Mouse (Mus musculus) MEL (cell line): ENCODE measurements around the gene Ripply2. TPM values are rescaled to one million over a fixed set of nuclear protein-coding genes. Genes with fewer than 3 reads are reported as not detected.

Experiments
- DNase-seq: peaks from one replicate; pipeline ENCODE4 v3.0.0; 2011; ENCODE audit warnings: low read depth, low spot score
- H3K27ac ChIP-seq: 2 replicates; pipeline ENCODE4 v1.5.1; 2012; ENCODE audit warnings: low read depth, mild to moderate bottlenecking, control low read depth, low read length, moderate library complexity; ENCODE audit not compliant: control insufficient read depth
- H3K27me3 ChIP-seq, 2 experiments: fragments of 150-350 bp in 1 of 2; sonication (generic) in 1 of 2; 2 replicates each; pipeline ENCODE4 v1.6.1; 2012; ENCODE audit warnings: low read length in 2 of 2, mild to moderate bottlenecking in 2 of 2, improper control_type of control experiment in 1 of 2, moderate library complexity in 1 of 2; ENCODE audit not compliant: insufficient read depth in 2 of 2, control insufficient read depth in 1 of 2
- H3K36me3 ChIP-seq, 2 experiments: 2 replicates each; pipeline ENCODE4 v1.6.1; 2012 to 2014; ENCODE audit warnings: low read length in 2 of 2, improper control_type of control experiment in 1 of 2, inconsistent platforms in 1 of 2, mild to moderate bottlenecking in 1 of 2; ENCODE audit not compliant: insufficient read depth in 2 of 2, control insufficient read depth in 1 of 2
- H3K4me1 ChIP-seq, 2 experiments: fragments of 150-350 bp in 1 of 2; sonication (generic) in 1 of 2; 2 replicates each; pipeline ENCODE4 v1.6.1; 2012; ENCODE audit warnings: low read length in 2 of 2, improper control_type of control experiment in 1 of 2, mild to moderate bottlenecking in 1 of 2; ENCODE audit not compliant: insufficient read depth in 2 of 2, control insufficient read depth in 1 of 2
- H3K4me3 ChIP-seq, 2 experiments: fragments of 150-350 bp in 1 of 2; sonication (generic) in 1 of 2; 2 replicates each; pipeline ENCODE4 v1.5.1; 2012; ENCODE audit warnings: low read depth in 2 of 2, low read length in 2 of 2, mild to moderate bottlenecking in 2 of 2, moderate library complexity in 2 of 2, control low read depth in 1 of 2, improper control_type of control experiment in 1 of 2; ENCODE audit not compliant: control insufficient read depth in 1 of 2, insufficient read depth in 1 of 2
- H3K79me2 ChIP-seq: 2 replicates; pipeline ENCODE4 v1.6.1; 2012; ENCODE audit warnings: mild to moderate bottlenecking, low read length, moderate library complexity; ENCODE audit not compliant: control insufficient read depth, poor library complexity, insufficient read depth
- H3K9ac ChIP-seq: 2 replicates; pipeline ENCODE4 v1.6.1; 2012; ENCODE audit warnings: low read depth, mild to moderate bottlenecking, control low read depth, low read length, moderate library complexity; ENCODE audit not compliant: control insufficient read depth, poor library complexity, severe bottlenecking
- H3K9me3 ChIP-seq: fragments of 150-350 bp; sonication (generic); replicated peaks from 2 replicates; pipeline ENCODE4 v1.6.1; 2012; ENCODE audit warnings: mild to moderate bottlenecking, low read length, improper control_type of control experiment, moderate library complexity; ENCODE audit not compliant: insufficient read depth
- E2F4 ChIP-seq: IDR thresholded peaks from 2 replicates; pipeline ENCODE4 v1.6.1; 2011; ENCODE audit warnings: low read depth, low read length, improper control_type of control experiment, borderline replicate concordance
- ELF1 ChIP-seq: IDR thresholded peaks from 2 replicates; pipeline ENCODE4 v1.6.1; 2014; ENCODE audit warnings: low read depth, mild to moderate bottlenecking, inconsistent platforms, low read length, improper control_type of control experiment, moderate library complexity
- EP300 ChIP-seq, 2 experiments: IDR thresholded peaks; 2 replicates each; pipeline ENCODE4 v1.6.1; 2011; ENCODE audit warnings: improper control_type of control experiment in 2 of 2, low read length in 2 of 2, low read depth in 1 of 2, mild to moderate bottlenecking in 1 of 2
- ETS1 ChIP-seq: IDR thresholded peaks from 2 replicates; pipeline ENCODE4 v1.6.1; 2012; ENCODE audit warnings: low read depth, mild to moderate bottlenecking, inconsistent platforms, low read length, improper control_type of control experiment, moderate library complexity
- GATA1 ChIP-seq: IDR thresholded peaks from 2 replicates; pipeline ENCODE4 v1.6.1; 2011; ENCODE audit warnings: low read depth, low read length, improper control_type of control experiment
- HCFC1 ChIP-seq: IDR thresholded peaks from 2 replicates; pipeline ENCODE4 v1.6.1; 2012; ENCODE audit warnings: low read depth, mild to moderate bottlenecking, inconsistent platforms, low read length, improper control_type of control experiment, moderate library complexity
- JUND ChIP-seq: IDR thresholded peaks from 2 replicates; pipeline ENCODE4 v1.6.1; 2011; ENCODE audit warnings: low read depth, mild to moderate bottlenecking, improper control_type of control experiment, low read length
- KAT2A ChIP-seq: conservative IDR thresholded peaks from 2 replicates; pipeline ENCODE4 v1.6.1; 2012; ENCODE audit warnings: low read depth, low read length, improper control_type of control experiment, inconsistent platforms
- MAFK ChIP-seq: IDR thresholded peaks from 2 replicates; pipeline ENCODE4 v1.6.1; 2011; ENCODE audit warnings: low read depth, mild to moderate bottlenecking, low read length, improper control_type of control experiment, borderline replicate concordance
- MAX ChIP-seq: IDR thresholded peaks from 2 replicates; pipeline ENCODE4 v1.6.1; 2011; ENCODE audit warnings: low read length, improper control_type of control experiment
- MAZ ChIP-seq: IDR thresholded peaks from 2 replicates; pipeline ENCODE4 v1.6.1; 2012; ENCODE audit warnings: low read depth, mild to moderate bottlenecking, inconsistent platforms, low read length, improper control_type of control experiment
- MXI1 ChIP-seq: IDR thresholded peaks from 2 replicates; pipeline ENCODE4 v1.6.1; 2011; ENCODE audit warnings: mild to moderate bottlenecking, low read depth, low read length, improper control_type of control experiment
- MYB ChIP-seq: IDR thresholded peaks from 2 replicates; pipeline ENCODE4 v1.6.1; 2011; ENCODE audit warnings: mild to moderate bottlenecking, low read depth, low read length, improper control_type of control experiment
- MYC ChIP-seq: IDR thresholded peaks from 2 replicates; pipeline ENCODE4 v1.6.1; 2011; ENCODE audit warnings: low read depth, mild to moderate bottlenecking, low read length, improper control_type of control experiment, moderate library complexity
- NELFE ChIP-seq: IDR thresholded peaks from 2 replicates; pipeline ENCODE4 v1.6.1; 2011; ENCODE audit warnings: low read depth, low read length, improper control_type of control experiment
- POLR2A ChIP-seq, 2 experiments: IDR thresholded peaks; 2 replicates each; pipeline ENCODE4 v1.6.1; 2011 to 2012; ENCODE audit warnings: low read length in 2 of 2, mild to moderate bottlenecking in 2 of 2, control low read depth in 1 of 2, improper control_type of control experiment in 1 of 2, low read depth in 1 of 2, moderate library complexity in 1 of 2; ENCODE audit not compliant: control insufficient read depth in 1 of 2, insufficient read depth in 1 of 2, poor library complexity in 1 of 2
- POLR2AphosphoS2 ChIP-seq: IDR thresholded peaks from 2 replicates; pipeline ENCODE4 v1.6.1; 2011; ENCODE audit warnings: low read length, improper control_type of control experiment
- RAD21 ChIP-seq: IDR thresholded peaks from 2 replicates; pipeline ENCODE4 v1.6.1; 2011; ENCODE audit warnings: mild to moderate bottlenecking, low read depth, low read length, improper control_type of control experiment
- RCOR1 ChIP-seq: IDR thresholded peaks from 2 replicates; pipeline ENCODE4 v1.6.1; 2012; ENCODE audit warnings: low read depth, mild to moderate bottlenecking, inconsistent platforms, low read length, improper control_type of control experiment
- SMC3 ChIP-seq: IDR thresholded peaks from 2 replicates; pipeline ENCODE4 v1.6.1; 2011; ENCODE audit warnings: low read depth, low read length, improper control_type of control experiment
- TAL1 ChIP-seq: IDR thresholded peaks from 2 replicates; pipeline ENCODE4 v1.6.1; 2012; ENCODE audit warnings: mild to moderate bottlenecking, inconsistent platforms, low read length, moderate library complexity, mixed read lengths
- TBP ChIP-seq: IDR thresholded peaks from 2 replicates; pipeline ENCODE4 v1.8.0; 2011; ENCODE audit warnings: low read depth, low read length, improper control_type of control experiment
- TCF12 ChIP-seq: IDR thresholded peaks from 2 replicates; pipeline ENCODE4 v1.6.1; 2014; ENCODE audit warnings: low read depth, mild to moderate bottlenecking, inconsistent platforms, low read length, improper control_type of control experiment, moderate library complexity
- UBTF ChIP-seq: IDR thresholded peaks from 2 replicates; pipeline ENCODE4 v1.6.1; 2012; ENCODE audit warnings: low read depth, mild to moderate bottlenecking, inconsistent platforms, low read length, improper control_type of control experiment, moderate library complexity, borderline replicate concordance; ENCODE audit not compliant: insufficient read depth
- USF1 ChIP-seq: IDR thresholded peaks from 2 replicates; pipeline ENCODE4 v1.6.1; 2014; ENCODE audit warnings: low read depth, mild to moderate bottlenecking, inconsistent platforms, low read length, improper control_type of control experiment, moderate library complexity
- ZC3H11A ChIP-seq: IDR thresholded peaks from 2 replicates; pipeline ENCODE4 v1.6.1; 2012; ENCODE audit warnings: low read depth, mild to moderate bottlenecking, inconsistent platforms, low read length, improper control_type of control experiment
- ZMIZ1 ChIP-seq: IDR thresholded peaks from 2 replicates; pipeline ENCODE4 v1.6.1; 2012; ENCODE audit warnings: low read depth, mild to moderate bottlenecking, inconsistent platforms, low read length, improper control_type of control experiment, moderate library complexity
- ZNF384 ChIP-seq: IDR thresholded peaks from 2 replicates; pipeline ENCODE4 v1.6.1; 2012; ENCODE audit warnings: low read depth, mild to moderate bottlenecking, inconsistent platforms, low read length, improper control_type of control experiment
- polyA plus RNA-seq, 2 experiments: library from polyadenylated mRNA; stranded (reverse) in 1 of 2; unstranded in 1 of 2; fragments of >175 nt in 1 of 2; fragments of >200 nt in 1 of 2; gene quantifications; 2 replicates each; pipeline versions ENCODE4 v1.2.1 to v1.2.4; 2012; ENCODE audit warnings: low replicate concordance in 2 of 2, low read depth in 1 of 2; ENCODE audit not compliant: insufficient read length in 2 of 2, insufficient read depth in 1 of 2, missing spikeins in 1 of 2
- total RNA-seq: library from RNA; depleted of rRNA; stranded (reverse); fragments of 300-350 nt; gene quantifications from 2 replicates; pipeline ENCODE4 v1.2.3, GENCODE M21; 2012

Gene Ripply2
- total and polyA plus RNA-seq, 3 experiments, result not detected

GRCm38 (mm10) chr9:87005435-87005779, 9.9 kb upstream of the Ripply2 start:
- Histone ChIP-seq H3K4me3 (no peak overlapping the region), H3K4me1 (peaks cover 0 to 9% of the 10 kb centered on the region in 2 experiments; a peak in 2 of 4 replicates), H3K27ac (no peak overlapping the region), H3K27me3 (no peaks in the 10 kb centered on the region), H3K36me3 (no peaks in the 10 kb centered on the region; a peak in 1 of 4 replicates), H3K79me2 (no peaks in the 10 kb centered on the region), H3K9ac (no peak overlapping the region), H3K9me3 (no peaks in the 10 kb centered on the region)
- no peak for TF ChIP-seq TAL1
- no peak for TF ChIP-seq MAX
- TF ChIP-seq MAFK, result no peak
- TF ChIP-seq MAZ, result no peak
- TF ChIP-seq GATA1, result no peak
- no peak for TF ChIP-seq POLR2AphosphoS2
- no peak for TF ChIP-seq USF1
- no peak for TF ChIP-seq ETS1
- TF ChIP-seq JUND, result no peak
- no peak for TF ChIP-seq MYC
- TF ChIP-seq ELF1, result no peak
- no peak for TF ChIP-seq SMC3
- no peak for TF ChIP-seq POLR2A (IDR thresholded peaks at IDR 0.05; ENCODE audit: control insufficient read depth in 1 of 2, insufficient read depth in 1 of 2, low read depth in 1 of 2, low read length in 2 of 2, poor library complexity in 1 of 2)
- TF ChIP-seq EP300 (IDR thresholded peaks at IDR 0.05; ENCODE audit: low read depth in 1 of 2, low read length in 2 of 2), result no peak
- peak; percentile 37 for DNase-seq

- Histone ChIP-seq H3K4me3 (no peak overlapping the region), H3K36me3 (no peaks in the 10 kb centered on the region; a peak in 1 of 4 replicates), H3K4me1 (0 out of 4 replicates have a peak, but pooled peaks cover 0 to 4% of the 10 kb centered on the region in 2 experiments), H3K9ac (no peak overlapping the region), H3K27ac (no peak overlapping the region), H3K9me3 (no peaks in the 10 kb centered on the region), H3K79me2 (no peaks in the 10 kb centered on the region), H3K27me3 (no peaks in the 10 kb centered on the region)
- TF ChIP-seq NELFE (no peak), UBTF (no peak), ZC3H11A (no peak), ZNF384 (no peak), KAT2A (no peak), HCFC1 (no peak), ZMIZ1 (no peak), MXI1 (no peak), EP300 (IDR thresholded peaks at IDR 0.05; ENCODE audit: low read depth in 1 of 2, low read length in 2 of 2) (no peak), RCOR1 (no peak), MYB (no peak), ETS1 (no peak), E2F4 (no peak), TAL1 (no peak), TCF12 (no peak), RAD21 (no peak), MAZ (no peak), TBP (no peak)
- DNase-seq, result no peak
These were observed 6.8 kb upstream of the Ripply2 start for GRCm38 (mm10) chr9:87008507-87008906.
